Mouse (Mus musculus) layer of hippocampus, postnatal 36 days (tissue): Measurements from ENCODE around the gene Clk4. TPM values are rescaled to one million over a fixed set of nuclear protein-coding genes. Genes with fewer than 3 reads are reported as not detected.

Experiments
- DNase-seq, 2 experiments: peaks; one replicate each; pipeline ENCODE4 v3.0.0; 2022
- total RNA-seq, 2 experiments: library from RNA; stranded (reverse); gene quantifications; 2 replicates each; pipeline ENCODE4 v1.2.3; 2021

Clk4 gene
- total RNA-seq, result 100 to 1,000 TPM; 130 to 140 TPM

DNA sequence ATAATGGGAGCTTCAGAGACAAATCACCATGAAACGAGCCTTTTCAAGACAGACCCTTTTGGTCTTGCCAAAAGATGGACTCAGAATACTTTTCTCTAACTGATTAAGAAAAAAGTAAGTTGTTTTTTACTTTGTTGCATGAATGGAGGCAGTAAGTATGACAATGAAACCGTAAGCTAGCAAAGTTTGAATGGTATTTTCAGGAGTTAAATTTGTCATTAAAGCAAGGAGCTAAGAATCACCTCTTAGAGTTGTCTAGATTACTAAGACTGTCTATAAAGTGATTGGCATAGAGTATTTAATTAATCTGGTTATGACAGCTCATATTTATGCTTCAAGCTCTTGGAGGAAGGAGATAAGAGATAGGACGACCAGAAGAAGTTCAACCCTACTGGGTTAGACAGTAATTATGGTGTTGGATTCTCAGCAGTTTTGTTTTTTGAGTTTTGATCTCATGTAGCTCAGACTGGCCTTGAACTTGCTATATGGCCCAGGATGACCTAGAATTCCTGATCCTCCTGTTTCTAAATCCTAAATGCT, at the start of gene Clk4:
Gene Clk4 (plus strand): TSS at position 51 of the 540 bp plus-strand sequence.
- DNase-seq, result no peak

DNA sequence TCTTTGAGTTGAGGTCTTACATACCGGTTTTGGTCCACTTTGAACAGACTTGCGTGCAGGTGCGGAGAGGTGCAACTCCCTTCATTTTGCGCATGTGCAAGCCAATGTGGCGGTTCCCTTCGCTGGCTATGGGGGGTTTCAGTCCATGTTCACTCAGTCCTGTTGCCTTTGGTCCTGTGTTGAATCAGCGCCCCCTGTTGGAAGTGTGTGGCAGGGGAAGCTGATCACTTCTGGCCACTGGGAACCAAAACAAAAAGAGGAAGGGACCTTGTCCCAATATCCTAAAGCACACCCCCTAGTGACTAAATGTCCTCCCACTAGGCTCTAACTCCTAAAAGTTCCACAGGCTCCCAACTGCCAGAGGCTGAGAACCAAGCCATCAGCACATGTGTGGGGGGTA, 47.5 kb upstream of the Clk4 start:
- no peak for DNase-seq

DNA sequence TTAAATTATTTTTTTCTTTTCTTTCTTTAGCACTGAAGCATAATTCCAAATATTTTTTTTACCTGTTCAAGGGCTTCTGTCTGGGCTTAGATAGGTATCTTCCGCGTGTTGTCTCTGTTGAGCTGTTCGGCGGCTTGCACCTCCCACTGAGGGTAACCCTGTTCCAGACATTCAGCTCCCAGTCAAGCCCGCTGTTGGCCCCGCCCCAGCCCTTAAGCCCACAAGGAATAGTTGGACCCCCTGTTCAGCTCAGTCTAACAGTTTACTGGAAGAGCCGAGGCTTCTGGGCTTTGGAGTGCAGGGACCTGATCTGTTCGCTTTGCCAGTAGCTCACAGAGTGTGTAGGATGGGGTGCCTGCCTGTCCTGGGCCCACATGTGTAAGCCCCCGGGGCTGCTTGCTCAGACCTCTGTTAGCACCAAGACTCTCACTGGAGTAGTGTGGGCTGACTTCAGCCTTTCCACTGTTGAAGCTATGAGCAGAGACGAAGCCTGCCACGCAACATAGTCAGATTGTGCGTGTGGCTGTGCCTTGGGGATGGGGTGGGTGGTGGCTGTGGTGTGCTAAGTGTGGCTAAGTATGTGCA, 42.0 kb upstream of the Clk4 start:
- no peak for DNase-seq

DNA sequence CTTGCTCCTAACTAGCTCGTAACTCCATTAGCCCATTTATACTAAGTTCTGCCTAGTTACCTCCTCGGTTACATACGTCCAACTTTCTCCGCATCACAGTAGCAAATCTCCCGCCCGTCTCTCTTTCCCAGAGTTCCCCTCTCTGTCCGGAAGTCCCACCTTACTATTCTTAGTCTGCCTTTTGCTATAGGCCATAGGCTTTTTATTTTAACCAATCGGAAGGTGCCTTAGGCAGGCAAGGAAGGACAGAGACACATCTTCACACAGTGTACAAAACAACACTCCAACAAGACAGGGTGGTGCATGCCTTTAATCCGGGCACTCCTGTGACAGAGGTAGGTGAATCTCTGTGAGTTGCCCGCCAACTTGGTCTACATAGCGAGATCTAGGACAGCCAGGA, 41.2 kb upstream of the Clk4 start, which contains the start of gene Gm12569:
Gene Gm12569 (plus strand): TSS at position 166 of the 400 bp plus-strand sequence.
- no peak for DNase-seq

DNA sequence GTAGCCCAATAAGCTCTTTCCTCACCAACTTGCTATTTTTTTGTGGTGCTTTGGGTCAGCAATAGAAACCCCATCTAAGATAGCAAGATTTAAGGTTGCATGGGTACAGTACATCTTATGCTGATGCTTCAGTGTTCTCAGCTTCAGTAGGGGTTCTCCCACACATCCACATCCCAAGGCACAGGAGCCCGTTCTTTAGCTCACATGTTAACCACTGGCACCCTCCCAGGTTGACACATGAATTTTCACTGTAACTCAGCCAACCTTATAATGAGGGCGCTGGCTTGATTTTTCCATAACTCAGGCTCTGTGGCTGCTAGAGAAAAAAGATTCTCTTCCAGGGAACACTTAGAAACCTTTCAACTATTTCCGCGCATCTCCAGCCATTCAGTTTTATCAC, 34.4 kb upstream of the Clk4 start:
- peak; percentile 18 to 52 for DNase-seq

DNA sequence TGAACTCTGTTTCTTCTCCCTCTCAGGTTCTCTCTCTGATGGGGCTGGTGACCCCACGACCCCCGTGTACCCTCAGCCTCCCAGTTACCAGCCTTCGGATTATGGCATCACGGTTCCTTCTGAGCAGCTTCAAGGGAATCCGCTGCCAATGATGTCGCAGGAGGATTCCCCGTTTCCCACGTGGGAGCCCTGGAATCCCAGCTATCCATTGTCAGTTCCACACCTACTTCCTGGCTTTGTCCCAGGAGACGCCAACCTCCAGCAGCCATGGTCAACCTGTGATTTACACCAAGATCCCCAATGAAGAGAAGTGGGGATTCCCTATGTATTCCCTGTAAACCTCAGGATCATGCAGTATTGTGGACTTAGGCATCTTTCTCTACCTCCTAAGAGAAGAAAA, 26.9 kb upstream of the Clk4 start:
- no peak for DNase-seq

DNA sequence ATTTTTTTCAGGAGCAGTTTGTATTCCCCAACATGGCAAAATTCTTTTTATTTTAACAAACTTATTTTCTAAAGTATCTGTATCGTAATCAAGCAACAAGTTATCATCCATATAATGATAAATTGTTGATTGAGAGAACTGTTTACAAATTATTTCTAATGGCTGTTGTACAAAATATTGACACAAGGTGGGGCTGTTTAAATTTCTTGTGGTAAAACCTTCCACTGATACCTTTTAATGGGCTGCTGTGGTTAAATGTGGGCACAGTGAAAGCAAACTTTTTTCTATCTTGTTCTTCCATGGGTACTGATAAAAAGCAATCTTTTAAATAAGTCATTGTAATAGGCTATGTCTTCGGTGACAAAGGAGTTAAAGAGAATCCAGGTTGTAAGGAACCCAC, 18.6 kb upstream of the Clk4 start:
- DNase-seq, result no peak

DNA sequence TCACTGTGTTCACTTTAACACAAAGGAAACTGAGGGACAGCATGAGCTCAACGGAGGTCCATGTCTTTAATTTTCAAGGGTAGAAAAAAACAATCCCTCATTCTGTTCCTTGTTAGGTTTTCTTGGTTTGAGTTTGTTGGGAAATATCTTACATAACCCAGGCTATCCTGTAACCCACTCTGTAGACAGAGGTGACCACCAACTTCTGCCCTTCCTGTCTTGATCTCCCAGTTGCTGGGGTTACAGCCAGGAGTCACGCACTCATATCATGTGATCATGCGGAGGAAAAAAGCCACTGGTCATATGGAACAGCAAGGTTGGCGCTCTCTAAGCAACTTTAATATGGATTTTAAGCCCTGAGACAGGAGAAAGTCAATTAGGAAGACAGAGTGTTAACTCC, 4.5 kb upstream of the Clk4 start:
- DNase-seq, result no peak

DNA sequence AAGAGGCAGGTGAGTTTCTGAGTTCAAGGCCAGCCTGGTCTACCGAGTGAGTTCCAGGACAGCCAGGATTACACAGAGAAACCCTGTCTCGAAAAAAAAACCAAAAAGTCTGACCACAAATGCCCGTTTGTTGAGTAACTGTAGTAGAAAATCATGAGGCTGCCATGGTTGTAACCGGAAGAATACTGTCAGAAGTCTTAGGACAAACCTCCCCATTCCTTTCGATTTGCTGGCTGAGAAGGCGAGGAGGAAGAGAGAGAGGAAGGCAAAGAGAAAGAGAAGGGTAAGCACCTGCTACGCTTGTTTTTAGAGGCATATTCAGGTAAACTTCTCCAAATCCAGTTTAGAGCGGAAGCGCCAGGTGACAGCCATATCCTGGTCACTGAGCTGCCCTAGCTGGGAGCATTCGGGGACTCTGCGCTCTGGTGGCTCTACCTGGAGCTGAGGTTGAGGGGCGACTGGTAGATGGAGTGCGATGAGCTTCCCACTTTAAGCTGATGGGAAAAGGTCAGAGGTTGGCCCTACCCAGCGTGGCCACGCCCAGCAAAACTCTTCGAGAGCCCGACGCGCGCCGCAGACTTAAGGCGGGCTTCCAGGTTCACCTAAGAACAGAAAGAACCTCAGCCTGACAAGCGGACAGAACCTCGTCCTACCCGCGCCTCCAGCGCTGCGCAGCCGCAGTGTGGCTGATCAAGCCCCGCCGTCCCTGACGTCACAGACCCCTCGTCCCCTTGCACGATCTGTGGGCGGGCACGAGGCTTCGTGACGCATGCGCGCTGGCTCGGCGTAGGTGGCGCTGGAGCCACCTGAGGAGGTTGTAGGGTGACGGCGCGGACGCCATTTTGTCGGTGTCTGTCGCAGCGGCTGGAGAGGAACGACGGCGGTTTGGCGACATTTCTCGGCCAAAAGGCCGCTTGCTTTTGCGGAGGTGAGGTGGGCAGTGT, 1.1 kb downstream of the Clk4 start, which contains the start of gene BC049762:
Gene BC049762 (minus strand): TSS at position 705 of the 944 bp plus-strand sequence.
- peak; percentile 98 to 99 for DNase-seq

DNA sequence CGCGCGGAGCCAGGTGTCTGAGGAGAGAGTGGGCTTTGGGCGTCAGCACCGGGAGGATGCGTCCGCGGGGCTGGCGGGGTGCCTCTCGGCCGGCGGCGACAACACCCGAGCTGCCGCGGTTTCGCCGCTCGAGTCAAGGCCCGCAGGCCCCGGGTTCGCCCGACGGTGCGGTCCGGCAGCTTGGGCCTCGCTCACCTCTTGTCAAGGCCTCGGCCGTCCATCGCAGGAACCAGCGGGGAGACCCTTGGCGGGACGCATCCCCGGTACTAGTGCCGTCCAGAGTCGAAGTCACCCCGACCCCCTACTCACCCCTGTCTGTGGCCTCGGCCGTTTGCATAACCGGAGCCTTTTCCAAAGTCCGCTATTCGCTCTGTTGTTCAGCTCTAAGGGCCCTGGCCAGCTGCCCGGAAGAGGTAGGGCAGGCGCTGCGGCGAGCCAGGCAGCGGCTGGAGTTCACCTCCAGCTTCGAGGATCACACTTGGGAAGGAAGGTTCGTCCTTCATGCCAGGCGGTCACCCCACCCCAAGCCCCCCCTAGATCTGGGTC, 1.8 kb downstream of the Clk4 start:
- DNase-seq, result no peak

DNA sequence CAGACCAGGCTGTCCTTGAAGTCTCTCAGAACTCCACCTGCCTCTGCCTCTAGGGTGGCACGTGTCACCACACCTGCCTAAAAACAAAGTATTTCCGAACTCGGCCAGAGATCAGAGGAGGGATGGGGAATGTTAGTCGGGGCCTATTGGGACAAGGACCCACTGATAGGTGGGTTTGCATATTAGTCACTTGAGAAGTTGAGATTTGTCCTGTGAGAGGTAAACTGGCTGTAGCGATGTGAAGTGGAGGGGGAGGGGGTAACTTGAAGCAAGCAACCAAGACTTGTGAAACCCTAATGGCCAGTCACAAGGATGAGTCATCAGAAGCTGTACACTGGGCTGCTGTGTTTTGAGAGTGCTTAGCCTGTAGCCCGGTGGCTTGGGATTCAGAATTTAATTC, 2.8 kb downstream of the Clk4 start:
- DNase-seq, result no peak

DNA sequence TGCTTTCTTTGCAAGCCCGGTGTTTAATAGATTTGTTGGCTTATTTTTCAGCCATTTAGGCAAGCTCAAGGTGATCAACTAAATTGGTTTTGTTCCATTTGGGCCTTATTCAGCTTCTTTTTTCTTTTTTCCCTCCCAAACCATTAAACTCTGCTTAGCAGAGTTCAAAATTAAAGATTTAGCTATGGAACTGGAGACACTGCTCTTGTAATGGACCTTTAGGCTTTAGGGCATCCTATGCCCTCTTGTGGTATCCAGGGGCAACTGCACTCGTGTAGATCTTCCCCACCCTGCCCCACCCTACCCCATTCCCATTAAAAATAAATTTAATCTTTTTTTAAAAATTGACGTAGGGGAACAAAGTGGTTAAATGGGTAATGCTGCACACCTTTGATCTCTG, 3.8 kb downstream of the Clk4 start:
- no peak for DNase-seq

DNA sequence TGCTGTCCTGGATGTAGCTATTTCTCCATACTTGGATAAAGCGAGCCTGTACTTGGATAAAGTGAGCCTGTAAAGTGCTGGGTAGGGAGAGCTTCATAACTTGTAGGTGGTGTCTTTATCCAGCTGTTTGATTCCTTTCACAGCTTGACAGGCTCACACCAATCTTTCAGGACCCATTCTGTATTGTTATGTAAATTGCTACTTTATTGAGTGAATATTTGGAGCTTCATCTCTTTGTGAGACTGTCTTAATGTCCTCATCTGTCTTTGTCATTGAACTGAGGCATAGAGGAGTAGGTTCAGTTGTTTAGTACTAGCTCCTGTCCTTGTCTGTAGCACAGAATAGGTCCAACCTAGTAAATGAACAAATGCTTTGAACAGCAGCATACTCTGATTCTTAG, 12.9 kb downstream of the Clk4 start:
- no peak for DNase-seq

DNA sequence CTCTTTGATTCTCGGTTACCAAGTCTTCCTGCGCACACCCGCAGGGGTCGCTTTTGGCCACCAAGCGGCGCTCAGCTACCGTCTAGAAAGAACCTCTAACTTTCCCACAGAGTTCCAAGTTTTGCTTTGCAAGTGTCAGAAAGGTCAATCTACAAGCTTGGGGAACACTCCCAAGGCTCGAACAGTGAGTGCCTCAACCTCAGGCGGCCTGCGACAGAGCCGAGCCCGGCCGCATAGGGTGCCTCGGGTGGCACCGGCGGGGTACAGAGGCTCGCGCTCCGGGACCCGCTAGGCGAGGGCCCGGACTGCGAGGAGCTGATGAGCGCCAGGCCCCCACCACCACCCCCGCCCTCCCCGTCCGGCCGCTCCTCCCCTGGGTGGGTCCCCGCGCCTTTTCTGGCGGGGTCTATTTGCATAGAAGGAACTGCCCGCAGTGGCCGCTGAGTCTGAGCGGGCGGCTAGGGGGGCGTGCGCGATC, 28.1 kb downstream of the Clk4 start, which contains the start of gene Col23a1:
Gene Col23a1 (plus strand): TSS at position 357 of the 478 bp plus-strand sequence.
- DNase-seq, result peak; percentile 57 to 59

DNA sequence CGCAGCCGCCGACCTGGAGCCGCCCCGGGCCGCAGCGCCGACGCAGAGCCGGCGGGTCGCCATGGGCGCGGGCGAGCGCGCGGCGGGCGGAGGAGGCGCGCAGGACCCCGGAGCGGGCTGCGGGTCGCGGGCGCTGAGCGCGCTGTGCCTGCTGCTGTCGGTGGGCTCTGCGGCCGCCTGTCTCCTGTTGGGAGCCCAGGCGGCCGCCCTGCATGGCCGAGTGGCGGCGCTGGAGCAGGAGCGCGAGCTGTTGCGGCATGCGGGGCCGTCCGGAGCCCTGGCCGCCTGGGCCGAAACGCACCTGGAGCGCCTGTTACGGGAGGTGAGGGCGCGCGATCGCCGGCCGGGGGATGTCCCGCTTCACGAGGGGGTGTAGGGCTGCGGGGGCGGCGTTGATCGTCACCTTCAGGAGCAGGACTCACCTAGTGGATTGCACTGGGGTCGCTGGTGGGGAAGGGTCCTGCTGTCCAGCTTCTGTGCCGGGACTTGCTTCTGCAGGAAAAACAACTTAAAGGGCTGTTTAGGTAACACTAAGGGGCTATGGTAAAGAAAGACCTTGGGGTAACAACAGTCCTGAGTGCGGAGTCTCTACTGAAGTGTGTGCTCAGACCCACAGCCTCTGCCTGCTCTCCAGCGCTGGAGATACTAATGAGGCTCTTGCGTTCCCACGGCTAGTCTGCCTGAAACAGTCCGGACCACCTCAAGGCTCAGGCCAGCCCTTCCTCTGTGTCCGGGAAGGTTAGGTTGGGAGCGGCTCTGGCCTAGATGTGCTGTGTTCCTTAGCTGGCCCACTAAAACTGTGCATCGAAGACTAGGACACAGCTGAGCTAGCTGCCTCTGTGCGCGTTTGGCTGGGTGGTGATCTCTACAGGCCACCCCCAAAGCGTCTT, 28.8 kb downstream of the Clk4 start:
- DNase-seq, result peak; percentile 20 to 22

DNA sequence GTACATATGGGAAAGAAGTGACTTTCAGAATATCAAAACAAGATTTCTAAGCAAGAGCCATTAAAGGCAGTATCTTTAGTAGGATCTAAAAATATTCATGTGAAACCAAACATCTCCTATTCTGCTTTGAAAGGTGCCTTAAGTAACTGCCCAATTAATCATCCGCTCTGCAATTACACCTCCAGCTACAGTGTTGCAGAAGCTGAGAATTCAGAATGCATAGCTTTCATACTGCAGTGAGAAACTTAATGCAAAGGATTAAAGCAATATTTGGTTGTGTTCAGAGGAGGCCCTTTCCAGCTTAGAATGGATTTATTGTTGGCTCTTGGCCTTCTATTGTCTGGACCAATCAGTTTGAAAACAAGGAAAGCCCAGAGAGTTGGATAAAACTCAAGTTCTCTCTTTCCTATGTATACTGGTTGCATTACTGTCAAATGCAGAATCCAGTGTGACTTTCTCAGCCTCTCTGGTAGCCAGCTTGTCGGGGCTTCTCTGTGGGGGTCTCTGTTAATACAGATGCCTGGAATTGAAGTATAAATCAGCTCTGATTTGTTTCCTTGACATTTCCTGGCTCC, 32.5 kb downstream of the Clk4 start:
- DNase-seq, result no peak

DNA sequence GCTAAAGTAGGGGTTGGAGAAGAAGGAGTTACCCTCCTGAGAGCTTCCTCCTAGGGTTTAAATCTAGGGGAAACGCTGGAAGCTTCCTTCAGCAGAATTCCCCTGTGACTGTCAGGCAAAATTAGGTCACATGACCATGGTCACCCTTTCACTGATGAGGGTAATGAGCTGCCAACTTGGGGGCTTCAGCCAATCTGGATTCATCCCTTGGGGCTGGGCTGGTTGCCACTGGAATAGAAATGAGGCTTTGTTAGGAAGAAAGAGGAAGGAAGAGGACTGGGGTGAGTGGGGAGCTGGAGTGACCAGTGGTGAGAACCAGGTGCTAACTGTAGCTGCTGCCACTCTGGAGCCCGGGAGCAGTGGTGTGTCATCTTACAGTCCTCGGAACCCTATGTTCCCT, 34.2 kb downstream of the Clk4 start:
- no peak for DNase-seq

DNA sequence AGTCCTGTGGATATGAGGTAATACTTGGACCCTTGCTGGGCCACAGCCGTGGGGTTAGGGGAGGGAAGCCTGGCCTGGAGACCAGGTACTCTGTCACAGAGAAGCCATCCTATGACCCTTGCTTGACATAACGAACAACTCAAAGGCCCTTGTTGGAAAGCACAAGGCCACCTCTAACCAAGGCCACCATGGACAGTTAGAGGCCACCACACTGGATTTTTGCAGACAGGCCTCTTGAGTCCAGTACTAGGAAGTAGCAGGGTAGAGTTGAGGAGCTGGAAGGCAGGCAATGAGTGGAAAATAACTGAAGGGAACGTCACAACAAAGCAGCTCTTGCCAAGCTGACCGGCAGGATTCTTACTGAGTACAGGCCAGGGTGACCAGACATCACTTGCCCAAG, 37.2 kb downstream of the Clk4 start:
- no peak for DNase-seq

DNA sequence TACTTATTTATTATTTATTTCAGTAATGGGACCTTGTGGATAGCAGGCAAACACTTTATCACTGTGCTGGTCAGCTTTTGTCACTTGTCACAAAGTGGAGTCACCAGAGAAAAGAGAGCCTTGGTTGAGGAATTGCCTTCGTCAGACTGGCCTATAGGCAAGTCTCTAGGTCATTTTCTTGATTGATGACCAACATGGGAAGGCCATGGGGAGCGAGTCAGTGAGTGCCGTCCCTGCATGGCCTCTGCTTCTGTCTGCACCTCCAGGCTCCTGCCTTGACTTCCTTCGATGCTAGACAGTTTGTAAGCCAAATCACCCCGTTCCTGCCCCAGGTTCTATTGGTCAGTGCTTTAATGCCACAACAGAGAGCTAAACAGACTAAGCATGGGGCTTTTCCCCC, 40.9 kb downstream of the Clk4 start:
- no peak for DNase-seq

DNA sequence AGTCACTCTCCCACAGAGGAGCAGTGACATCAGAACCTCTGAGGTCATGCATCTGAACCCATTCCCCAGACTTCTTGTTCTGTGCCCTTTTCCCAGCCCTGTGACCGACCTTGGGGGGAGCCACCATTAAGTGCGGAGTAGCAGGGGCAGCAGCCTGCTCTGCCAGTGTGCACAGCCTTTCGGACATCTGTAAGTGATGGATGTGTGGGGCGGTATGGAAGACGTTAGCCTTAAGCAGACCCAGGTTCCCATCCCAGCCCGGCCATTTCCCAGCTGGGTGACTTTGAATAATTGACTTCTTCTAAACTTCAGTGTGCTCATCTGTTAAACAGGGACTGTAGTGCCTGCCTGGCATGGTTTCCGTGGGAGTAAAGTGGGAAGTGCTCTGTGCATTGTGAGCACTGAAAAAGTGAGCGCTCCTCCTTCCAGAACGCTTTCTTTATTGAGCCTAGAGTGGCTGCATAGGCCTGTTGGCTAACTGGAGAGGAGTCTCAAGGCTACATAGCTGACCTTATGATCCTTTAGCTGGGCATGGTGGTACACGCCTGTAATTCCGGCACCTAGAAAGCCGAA, 42.5 kb downstream of the Clk4 start:
- DNase-seq, result no peak

DNA sequence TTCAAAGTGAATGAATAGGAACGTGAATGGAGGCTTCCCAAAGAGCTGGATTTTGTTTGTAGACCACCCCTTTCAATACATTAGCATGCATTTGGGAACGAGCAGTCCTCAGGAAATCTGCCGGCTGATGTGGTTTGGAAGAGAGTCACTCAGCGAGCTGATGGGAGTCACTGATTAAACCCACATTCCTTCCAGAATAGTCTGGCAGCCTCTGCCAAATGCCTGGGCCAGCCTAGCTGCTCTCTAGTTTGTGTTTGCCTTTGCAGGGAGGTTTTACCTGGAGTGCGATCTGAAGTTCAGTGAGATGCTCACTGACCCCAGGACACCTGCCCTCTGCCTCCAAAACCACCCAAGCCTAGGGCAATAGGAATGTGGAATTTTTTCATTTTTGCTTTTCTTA, 46.8 kb downstream of the Clk4 start:
- DNase-seq, result no peak
